Mouse (Mus musculus): ENCODE measurements around the gene Fam240b. TPM values are rescaled to one million over a fixed set of nuclear protein-coding genes. Genes with fewer than 3 reads are reported as not detected.

The Fam240b gene
- polyA plus RNA-seq, 1 experiment from 2014 or later = not detected

GRCm38 (mm10) chr13:64447947-64448346 lies 49.6 kb downstream of the Fam240b start:
- H3K27ac ChIP-seq (replicated peaks) = no peak overlapping the region
- H3K36me3 ChIP-seq (ENCODE audit: control insufficient read depth, insufficient read depth, low read length) = no peaks in the 10 kb centered on the region
- TF ChIP-seq EP300 (optimal IDR thresholded peaks at IDR 0.05) = no peak
- peak; percentile 88 for TF ChIP-seq CTCF (IDR thresholded peaks at IDR 0.05; ENCODE audit: low read depth)
- H3K27me3 ChIP-seq (ENCODE audit: control insufficient read depth, insufficient read depth, low read length) = no peaks in the 10 kb centered on the region
- no peak overlapping the region for H3K4me3 ChIP-seq (ENCODE audit: low read depth, low read length)
- no peaks in the 10 kb centered on the region for H3K9me3 ChIP-seq (ENCODE audit: control insufficient read depth, low read length)
- no peaks in the 10 kb centered on the region for H3K4me1 ChIP-seq (replicated peaks; ENCODE audit: control insufficient read depth, insufficient read depth)
- DNase-seq (ENCODE audit: low spot score) (no peak), ATAC-seq (ENCODE audit: low FRiP score, low TSS enrichment) (no peak)
- no peak overlapping the region for H3K9ac ChIP-seq (ENCODE audit: low read length)
- H3K4me2 ChIP-seq (replicated peaks; ENCODE audit: low read depth) = no peak overlapping the region
- WGBS = 0% methylated on average over 1 of the region's 1 CpGs

- TF ChIP-seq CTCF (IDR thresholded peaks at IDR 0.05; ENCODE audit: low read depth) = no peak
- TF ChIP-seq EP300 (optimal IDR thresholded peaks at IDR 0.05) = no peak
- 70% methylated on average over 9 of the region's 9 CpGs for WGBS
- no peak for ATAC-seq (ENCODE audit: low FRiP score, low TSS enrichment)
Observed at GRCm38 (mm10) chr13:64445254-64445920, 52.2 kb downstream of the Fam240b start.

DNA sequence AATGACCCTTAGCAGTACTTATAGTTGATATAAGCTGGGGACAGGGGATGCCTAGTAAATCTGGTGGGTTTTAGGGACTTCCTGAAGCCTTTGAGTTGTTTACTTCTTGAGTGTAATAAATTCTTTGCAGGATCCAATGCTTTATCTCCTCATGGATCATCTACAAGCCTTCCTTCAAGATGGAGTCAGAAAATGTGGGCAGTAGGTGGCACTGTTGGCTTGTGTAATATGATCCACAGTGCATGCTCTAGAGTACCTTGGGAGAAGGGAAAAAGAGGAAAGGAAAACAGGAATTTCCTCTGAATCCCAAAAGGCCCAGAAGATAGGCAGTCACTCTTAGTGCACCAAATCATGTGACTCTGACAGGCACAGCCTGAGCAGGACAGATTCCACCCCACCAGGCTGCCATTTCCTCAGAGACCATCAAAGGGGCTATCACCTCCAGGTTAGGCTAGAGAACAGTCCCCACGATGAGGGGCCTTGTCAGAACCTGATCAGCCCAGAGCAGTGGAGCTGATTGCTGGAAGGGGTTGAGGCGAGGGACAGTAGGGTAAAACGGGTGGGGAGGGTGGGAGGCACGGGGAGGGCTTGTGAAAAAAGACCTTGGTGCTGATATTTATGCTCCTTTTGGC lies 54.2 kb downstream of the Fam240b start:
- Histone ChIP-seq H3K27ac (replicated peaks) (no peak overlapping the region), H3K4me2 (replicated peaks; ENCODE audit: low read depth) (no peak overlapping the region), H3K9ac (ENCODE audit: low read length) (no peak overlapping the region), H3K4me1 (replicated peaks; ENCODE audit: control insufficient read depth, insufficient read depth) (no peaks in the 10 kb centered on the region), H3K36me3 (ENCODE audit: control insufficient read depth, insufficient read depth, low read length) (no peaks in the 10 kb centered on the region), H3K4me3 (ENCODE audit: low read depth, low read length) (no peak overlapping the region), H3K9me3 (ENCODE audit: control insufficient read depth, low read length) (no peaks in the 10 kb centered on the region), H3K27me3 (ENCODE audit: control insufficient read depth, insufficient read depth, low read length) (no peaks in the 10 kb centered on the region)
- ATAC-seq (ENCODE audit: low FRiP score, low TSS enrichment) (peak; percentile 25; the same call in 1 of the 2 replicates), DNase-seq (ENCODE audit: low spot score) (peak; percentile 61)
- 58% methylated on average over 4 of the region's 4 CpGs for WGBS
- TF ChIP-seq CTCF (IDR thresholded peaks at IDR 0.05; ENCODE audit: low read depth) (peak; percentile 85), EP300 (optimal IDR thresholded peaks at IDR 0.05) (no peak)

More at GRCm38 (mm10) chr13:64445254-64445920, 52.2 kb downstream of the Fam240b start:
- Histone ChIP-seq H3K27ac (replicated peaks) (no peak overlapping the region), H3K36me3 (ENCODE audit: control insufficient read depth, insufficient read depth, low read length) (no peaks in the 10 kb centered on the region), H3K9me3 (ENCODE audit: control insufficient read depth, low read length) (no peaks in the 10 kb centered on the region), H3K4me1 (replicated peaks; ENCODE audit: control insufficient read depth, insufficient read depth) (no peaks in the 10 kb centered on the region), H3K4me2 (replicated peaks; ENCODE audit: low read depth) (no peak overlapping the region), H3K27me3 (ENCODE audit: control insufficient read depth, insufficient read depth, low read length) (no peaks in the 10 kb centered on the region), H3K9ac (ENCODE audit: low read length) (no peak overlapping the region), H3K4me3 (ENCODE audit: low read depth, low read length) (no peak overlapping the region)
- DNase-seq (ENCODE audit: low spot score) = no peak

DNA sequence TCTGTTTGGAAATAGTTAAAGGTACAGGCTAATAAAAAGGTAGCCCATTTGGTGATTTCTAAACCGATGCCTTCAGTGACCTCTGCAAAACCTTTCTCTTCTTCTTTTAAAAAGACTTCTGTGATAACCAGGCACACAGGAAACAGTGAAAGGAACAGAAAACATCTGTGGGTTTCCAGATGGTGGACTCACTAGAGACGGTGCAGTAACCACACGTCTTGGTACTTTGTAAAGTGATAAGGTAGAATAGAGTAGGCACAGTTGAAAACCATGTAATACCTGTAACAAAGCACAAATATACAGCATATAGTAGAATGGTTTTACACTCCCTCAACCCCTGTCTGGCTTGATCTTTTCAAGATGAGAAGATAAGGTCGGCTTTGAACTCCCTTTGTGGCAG lies 57.0 kb downstream of the Fam240b start:
- Histone ChIP-seq H3K9ac (ENCODE audit: low read length) (no peak overlapping the region), H3K36me3 (ENCODE audit: control insufficient read depth, insufficient read depth, low read length) (no peaks in the 10 kb centered on the region), H3K27ac (replicated peaks) (no peak overlapping the region), H3K9me3 (ENCODE audit: control insufficient read depth, low read length) (no peaks in the 10 kb centered on the region), H3K4me2 (replicated peaks; ENCODE audit: low read depth) (no peak overlapping the region), H3K4me3 (ENCODE audit: low read depth, low read length) (no peak overlapping the region), H3K27me3 (ENCODE audit: control insufficient read depth, insufficient read depth, low read length) (no peaks in the 10 kb centered on the region), H3K4me1 (replicated peaks; ENCODE audit: control insufficient read depth, insufficient read depth) (no peaks in the 10 kb centered on the region)
- DNase-seq (ENCODE audit: low spot score) = no peak
- no peak for ATAC-seq (ENCODE audit: low FRiP score, low TSS enrichment)
- 76% methylated on average over 4 of the region's 4 CpGs for WGBS
- no peak for TF ChIP-seq CTCF (IDR thresholded peaks at IDR 0.05; ENCODE audit: low read depth)
- no peak for TF ChIP-seq EP300 (optimal IDR thresholded peaks at IDR 0.05)

DNA sequence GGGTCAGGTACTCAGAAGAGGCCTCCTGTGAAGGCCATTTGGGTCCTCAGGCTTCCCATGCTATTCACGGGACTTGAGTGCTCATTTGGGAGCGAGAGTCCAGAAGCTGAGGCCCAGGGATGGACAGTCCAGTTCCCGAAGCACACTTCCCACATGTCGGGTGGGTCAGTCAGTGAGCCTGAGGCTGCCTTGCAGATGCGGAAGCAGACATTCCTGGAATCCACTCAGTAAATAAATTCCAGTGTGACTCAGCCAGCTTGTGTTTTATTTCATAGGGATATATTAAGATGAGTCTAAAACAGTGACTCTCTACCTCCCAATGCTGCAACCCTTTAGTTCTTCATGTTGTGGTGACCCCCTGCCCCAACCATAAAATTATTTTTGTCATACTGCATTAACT lies 58.1 kb downstream of the Fam240b start:
- no peaks in the 10 kb centered on the region for H3K36me3 ChIP-seq (ENCODE audit: control insufficient read depth, insufficient read depth, low read length)
- no peaks in the 10 kb centered on the region for H3K27me3 ChIP-seq (ENCODE audit: control insufficient read depth, insufficient read depth, low read length)
- peak overlapping the region; percentile 18; the same call in 1 of the 2 replicates for H3K9ac ChIP-seq (ENCODE audit: low read length)
- TF ChIP-seq CTCF (IDR thresholded peaks at IDR 0.05; ENCODE audit: low read depth) = no peak
- 34% methylated on average over 5 of the region's 5 CpGs for WGBS
- H3K4me1 ChIP-seq (replicated peaks; ENCODE audit: control insufficient read depth, insufficient read depth) = no peaks in the 10 kb centered on the region
- ATAC-seq (ENCODE audit: low FRiP score, low TSS enrichment) (peak; percentile 49; the same call in 1 of the 2 replicates), DNase-seq (ENCODE audit: low spot score) (no peak)
- H3K4me3 ChIP-seq (ENCODE audit: low read depth, low read length) = no peak overlapping the region
- H3K27ac ChIP-seq (replicated peaks) = no peak overlapping the region
- no peaks in the 10 kb centered on the region for H3K9me3 ChIP-seq (ENCODE audit: control insufficient read depth, low read length)
- no peak overlapping the region for H3K4me2 ChIP-seq (replicated peaks; ENCODE audit: low read depth)

- 56% methylated on average over 9 of the region's 9 CpGs for WGBS
- Histone ChIP-seq H3K4me1 (replicated peaks; ENCODE audit: control insufficient read depth, insufficient read depth) (no peaks in the 10 kb centered on the region), H3K4me3 (ENCODE audit: low read depth, low read length) (no peak overlapping the region), H3K27ac (replicated peaks) (no peak overlapping the region), H3K4me2 (replicated peaks; ENCODE audit: low read depth) (no peak overlapping the region), H3K27me3 (ENCODE audit: control insufficient read depth, insufficient read depth, low read length) (no peaks in the 10 kb centered on the region), H3K9me3 (ENCODE audit: control insufficient read depth, low read length) (no peaks in the 10 kb centered on the region), H3K36me3 (ENCODE audit: control insufficient read depth, insufficient read depth, low read length) (no peaks in the 10 kb centered on the region), H3K9ac (ENCODE audit: low read length) (peak overlapping the region; percentile 18; the same call in 1 of the 2 replicates)
- TF ChIP-seq EP300 (optimal IDR thresholded peaks at IDR 0.05) = no peak
- TF ChIP-seq CTCF (IDR thresholded peaks at IDR 0.05; ENCODE audit: low read depth) = peak; percentile 97
- ATAC-seq (ENCODE audit: low FRiP score, low TSS enrichment) (peak; percentile 63), DNase-seq (ENCODE audit: low spot score) (peak; percentile 72)
Observed at GRCm38 (mm10) chr13:64438863-64439452, 58.6 kb downstream of the Fam240b start.

Data from stomach, postnatal 0 days (tissue).